Mouse (Mus musculus) adrenal gland (tissue): ENCODE measurements around the gene Gm49355.
"Not testable (repeated sequence)": the region's sequence is repeated elsewhere in the genome, so short reads cannot be mapped to it uniquely, and the experiment has no call there.

Source experiments
- intact Hi-C: fragments of 180-260 bp; cut with DNase I; formaldehyde crosslinking; loops from one replicate; pipeline ENCODE4 v1.15.1; 2025
- long read RNA-seq, 2 experiments: library from polyadenylated mRNA; unstranded; transcript quantifications; one replicate each; pipeline ENCODE4 v2.0.0; 2020; ENCODE audit warnings: borderline replicate concordance in 1 of 2; ENCODE audit not compliant: insufficient replicate concordance in 1 of 2

The Gm49355 gene
- long read RNA-seq, experiment 1, partial matches to known transcripts, result 1 of 1 reads
- long read RNA-seq, experiment 1, other reads (novel, unspliced or antisense), result 0 of 1 reads
- long read RNA-seq, experiment 2, partial matches to known transcripts, result 0 of 3 reads
- long read RNA-seq, experiment 2, other reads (novel, unspliced or antisense), result 3 of 3 reads

GRCm38 (mm10) chr14:12283641-12284040 lies at the start of gene Gm49355:
Gene Gm49355 (plus strand): TSS chr14:12283976.
- intact Hi-C loops, result no loop called here

DNA sequence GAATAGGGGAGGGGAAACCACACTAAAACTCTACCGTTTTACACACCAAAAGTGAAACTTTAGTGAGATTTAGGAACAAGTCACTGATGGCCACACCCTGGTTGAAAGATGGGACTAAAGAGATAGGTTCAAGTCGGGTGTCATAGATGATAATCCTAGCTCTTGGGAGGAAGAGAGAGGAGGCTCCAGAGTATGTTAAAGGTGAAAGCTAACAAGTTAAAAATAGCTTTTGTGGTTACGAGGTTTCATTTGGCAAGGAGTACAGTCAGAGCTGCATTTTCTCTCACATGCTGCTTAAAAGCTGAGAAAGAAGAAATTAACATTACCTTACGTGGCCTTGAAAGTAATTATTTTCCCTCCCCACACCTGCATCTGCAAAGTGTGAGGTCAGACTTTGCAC lies 40.0 kb upstream of the Gm49355 start:
- intact Hi-C loops, result loop anchor here (5.0 kb wide), 1 partner anchor 34 kb away; no protein-coding TSS in a partner anchor

GRCm38 (mm10) chr14:12276031-12276430 lies 7.7 kb upstream of the Gm49355 start:
- intact Hi-C loops, result loop anchor here (5.0 kb wide), 1 partner anchor 34 kb away; no protein-coding TSS in a partner anchor

DNA sequence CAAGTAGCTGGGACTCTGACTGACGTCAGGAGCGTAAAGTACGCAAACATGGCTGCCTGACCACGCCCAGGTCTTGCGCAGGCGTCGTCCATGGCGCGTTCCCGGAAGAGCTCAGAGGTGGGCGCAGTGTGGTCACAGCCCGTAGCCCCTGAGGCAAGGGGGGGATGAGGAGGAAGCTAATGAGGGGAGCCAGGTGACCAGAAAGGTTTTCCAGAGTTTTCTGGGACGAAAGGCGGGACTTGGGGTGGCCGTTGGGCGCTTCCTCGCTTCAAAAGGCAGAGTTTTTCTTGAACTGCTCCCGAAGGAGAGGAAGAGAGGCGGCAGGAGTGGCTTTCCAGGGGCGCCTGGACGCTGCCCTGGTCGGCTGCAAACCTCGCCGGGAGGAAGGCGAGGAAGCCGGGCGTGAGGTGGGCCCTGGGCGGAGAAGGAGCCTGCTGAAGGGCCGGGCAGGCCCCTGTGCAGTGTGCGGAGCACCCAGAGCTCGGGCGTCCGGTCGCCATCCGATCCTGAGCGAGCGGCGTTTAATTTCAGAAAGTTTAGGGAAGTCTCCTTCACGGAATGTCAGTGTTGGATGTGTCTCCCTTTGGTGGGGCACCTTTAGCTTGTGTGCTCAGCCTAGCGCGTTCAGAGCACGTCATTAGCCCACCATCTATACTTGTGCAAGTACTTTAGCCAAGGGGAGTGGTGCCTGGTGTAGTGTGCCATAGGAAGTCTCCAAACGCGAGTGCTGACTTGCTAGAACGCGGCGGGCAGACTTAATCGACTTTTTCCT lies 551 bp downstream of the Gm49355 start, which contains the start of gene 3830406C13Rik:
3830406C13Rik (plus strand) TSS at position 33 of the 772 bp plus-strand sequence.
- intact Hi-C loops, result no loop called here

- intact Hi-C loops, result not testable (repeated sequence)
Measured at GRCm38 (mm10) chr14:12289747-12290146, 6.0 kb downstream of the Gm49355 start.

DNA sequence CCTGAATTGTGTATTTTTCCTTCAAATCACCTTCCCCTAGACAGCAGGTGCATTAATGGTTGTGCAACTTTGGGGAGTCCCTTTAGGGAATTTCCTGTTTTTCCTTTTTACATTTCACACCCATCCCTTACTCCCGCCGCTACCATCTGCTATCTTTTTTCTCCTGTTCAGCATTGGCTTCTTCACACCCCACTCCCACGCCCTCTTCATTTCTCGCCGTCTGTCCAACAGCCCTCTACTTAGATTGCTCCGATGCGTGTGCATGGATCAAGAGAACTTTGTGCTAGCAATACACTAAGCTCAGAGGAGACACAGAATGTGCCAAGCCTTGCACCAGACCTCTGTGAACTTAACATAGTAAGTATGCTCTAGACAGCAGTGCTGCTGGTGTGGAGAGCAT lies 12.6 kb downstream of the Gm49355 start:
- intact Hi-C loops, result loop anchor here (5.0 kb wide), 1 partner anchor 236 kb away; no protein-coding TSS in a partner anchor

GRCm38 (mm10) chr14:12299171-12299570 lies 15.4 kb downstream of the Gm49355 start:
- intact Hi-C loops, result loop anchor here (5.0 kb wide), 1 partner anchor 233 kb away; no protein-coding TSS in a partner anchor

GRCm38 (mm10) chr14:12299654-12300053 lies 15.9 kb downstream of the Gm49355 start:
- intact Hi-C loops, result loop anchor here (5.0 kb wide), 2 partner anchors 92 to 233 kb away; no protein-coding TSS in a partner anchor

- intact Hi-C loops, result loop anchor here (5.0 kb wide), 1 partner anchor 93 kb away; no protein-coding TSS in a partner anchor
Measured at GRCm38 (mm10) chr14:12300275-12300674, 16.5 kb downstream of the Gm49355 start.

GRCm38 (mm10) chr14:12300677-12301076 lies 16.9 kb downstream of the Gm49355 start:
- intact Hi-C loops, result loop anchor here (5.0 kb wide), 1 partner anchor 93 kb away; no protein-coding TSS in a partner anchor

DNA sequence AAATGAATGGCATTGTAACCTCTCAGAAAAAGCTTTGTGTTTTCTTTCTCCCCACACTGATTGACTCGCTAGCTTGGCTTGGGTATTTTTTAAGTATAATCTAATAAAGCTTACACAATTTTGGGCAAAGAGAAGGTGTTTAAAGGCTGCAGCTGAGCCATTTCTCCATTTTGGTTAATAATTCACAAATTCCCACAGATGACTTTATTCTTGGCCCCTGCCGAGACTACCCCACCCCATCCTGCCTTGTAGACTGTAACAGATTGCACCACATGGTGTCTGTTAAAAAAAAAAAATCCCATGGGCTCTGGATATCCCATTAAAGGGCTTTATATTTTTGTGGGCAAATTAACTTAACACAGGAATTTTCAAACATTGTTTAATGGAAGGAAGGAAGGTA lies 19.3 kb downstream of the Gm49355 start:
- intact Hi-C loops, result loop anchor here (5.0 kb wide), 1 partner anchor 96 kb away; no protein-coding TSS in a partner anchor

DNA sequence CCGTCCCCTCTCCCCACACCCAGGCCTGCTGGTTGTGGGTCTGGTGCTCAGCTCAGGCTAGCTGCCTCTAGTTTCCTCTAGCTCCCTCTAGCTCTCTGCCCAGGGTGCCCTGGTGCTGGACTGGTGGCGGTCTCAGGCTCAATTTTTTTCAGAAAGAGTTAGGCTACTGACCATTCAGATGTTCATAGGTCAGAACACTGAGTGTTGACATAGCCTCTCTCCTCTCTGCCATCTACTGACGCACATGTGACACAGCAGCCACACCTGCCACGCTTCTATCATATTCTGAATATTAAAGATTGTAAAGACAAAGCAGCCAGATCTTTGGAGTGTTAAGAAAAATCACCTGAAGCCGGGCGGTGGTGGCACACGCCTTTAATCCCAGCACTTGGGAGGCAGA lies 49.8 kb downstream of the Gm49355 start:
- intact Hi-C loops, result no loop called here

DNA sequence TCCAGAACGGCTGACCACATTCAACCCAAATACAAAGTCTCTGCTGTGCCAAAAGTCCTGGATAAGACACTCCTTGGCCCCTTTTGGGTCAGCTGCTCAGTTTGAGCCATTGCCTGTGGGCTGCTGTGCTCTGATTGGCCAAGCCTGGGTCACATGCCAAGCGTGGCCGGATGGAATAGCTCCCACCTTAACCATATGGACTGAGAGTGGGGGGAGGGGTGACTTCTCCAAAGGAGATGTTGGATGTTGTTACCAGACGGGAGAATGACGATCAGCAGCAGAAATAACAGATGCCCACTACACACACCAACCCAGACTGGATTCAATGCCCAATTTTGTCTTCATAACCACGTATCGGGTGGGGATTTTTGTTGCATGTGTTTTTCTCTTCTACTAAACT lies 51.1 kb downstream of the Gm49355 start:
- intact Hi-C loops, result no loop called here

- intact Hi-C loops, result no loop called here
Measured at GRCm38 (mm10) chr14:12337421-12337997, 53.7 kb downstream of the Gm49355 start.

DNA sequence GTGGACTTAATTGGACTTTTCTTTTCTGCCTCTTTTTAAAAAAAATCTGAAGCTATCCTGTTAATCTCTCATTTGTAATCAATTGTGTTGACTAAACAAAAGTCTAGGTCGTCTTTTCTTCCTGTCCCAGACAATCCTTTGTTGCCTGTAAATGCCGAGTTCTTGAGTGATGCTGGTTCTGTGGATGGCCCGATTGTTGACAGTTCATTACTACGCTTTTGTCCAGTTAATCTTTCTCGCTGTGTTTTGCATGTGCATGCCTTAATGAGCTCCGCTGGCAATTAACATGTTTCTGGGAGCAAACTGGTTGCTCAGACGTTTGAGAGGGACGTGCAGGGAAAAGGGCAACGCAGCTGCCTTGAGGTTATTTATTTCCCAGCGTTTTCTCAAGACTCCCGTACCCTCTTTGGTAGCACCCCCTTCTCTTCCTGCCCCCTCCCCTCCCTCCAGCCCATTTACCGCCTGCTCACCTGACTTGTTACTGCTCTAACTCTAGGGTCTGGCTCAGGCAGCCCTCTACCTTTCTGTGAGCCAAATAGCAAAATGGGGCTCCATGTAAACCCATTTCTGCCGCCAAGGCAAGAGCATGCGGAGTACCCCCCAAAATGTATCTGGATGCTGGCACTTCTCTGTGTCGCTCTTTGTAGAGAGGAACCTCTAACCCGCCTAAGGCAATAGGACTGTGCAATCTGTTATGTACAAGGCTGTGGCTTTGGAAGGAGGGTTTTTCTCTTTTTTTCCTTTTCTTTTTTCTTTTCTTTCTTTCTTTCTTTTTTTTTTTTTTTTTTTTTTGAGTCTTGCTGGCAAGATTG lies 54.4 kb downstream of the Gm49355 start:
- intact Hi-C loops, result no loop called here

DNA sequence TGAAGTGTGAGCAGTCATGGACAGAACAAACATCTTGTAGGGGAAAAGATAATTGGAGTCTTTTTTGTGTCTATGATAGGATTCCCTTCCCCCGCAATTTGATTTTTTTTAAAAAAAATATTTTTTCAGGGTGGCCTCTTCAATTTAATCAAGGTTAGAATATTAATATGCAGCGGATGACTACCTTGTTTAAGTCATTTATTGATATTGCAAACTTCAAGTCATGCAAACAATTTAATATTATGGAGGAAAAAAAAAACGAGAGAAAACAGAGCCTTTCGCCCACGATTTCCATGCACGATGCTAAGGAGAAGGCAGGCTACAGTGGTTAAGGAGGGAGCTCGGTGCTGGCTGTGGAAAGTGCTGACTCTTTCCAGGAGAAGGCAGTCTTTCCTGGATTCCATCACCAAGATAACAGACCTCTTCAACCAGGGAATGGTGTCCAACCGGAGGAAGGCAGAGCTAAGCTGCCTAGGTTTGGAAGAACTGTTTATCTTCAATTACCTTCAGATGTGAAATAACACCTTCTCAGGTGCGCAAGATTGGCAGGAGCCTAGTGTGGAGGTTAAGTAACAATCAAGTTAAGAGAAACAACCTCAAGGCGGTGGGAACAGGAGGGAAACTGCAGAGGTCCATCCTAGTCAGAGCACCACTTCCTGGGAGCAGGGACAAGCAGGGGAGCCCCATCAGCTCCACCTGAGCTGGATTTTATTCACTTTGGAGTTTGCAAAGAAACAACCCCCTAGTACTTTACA lies 55.2 kb downstream of the Gm49355 start:
- intact Hi-C loops, result no loop called here

- intact Hi-C loops, result no loop called here
Measured at GRCm38 (mm10) chr14:12340238-12341074, 56.7 kb downstream of the Gm49355 start.

- intact Hi-C loops, result no loop called here
Measured at GRCm38 (mm10) chr14:12341075-12341788, 57.5 kb downstream of the Gm49355 start.
